Mouse (Mus musculus) bone marrow macrophage, adult 2 months (primary cell): ENCODE measurements around the gene Agtpbp1.

Source experiments
- CTCF ChIP-seq: IDR thresholded peaks from 2 replicates; pipeline ENCODE4 v1.5.1; 2012; ENCODE audit warnings: low read depth, mild to moderate bottlenecking, low read length, moderate library complexity
- POLR2A ChIP-seq: IDR thresholded peaks from 2 replicates; pipeline ENCODE4 v1.6.1; 2012; ENCODE audit warnings: mild to moderate bottlenecking, low read depth, low read length, borderline replicate concordance

- TF ChIP-seq CTCF (no peak), POLR2A (no peak)
Measured at GRCm38 (mm10) chr13:59615152-59615551, 30.1 kb upstream of the Agtpbp1 start.
